Mouse (Mus musculus): ENCODE data around the gene D5Ertd579e. TPM values are rescaled to one million over a fixed set of nuclear protein-coding genes. Genes with fewer than 3 reads are reported as not detected.

Gene D5Ertd579e
- polyA plus RNA-seq (2016; fragmentation: Nextera tagmentation; extraction: Ambion mirVana), result 25.7 and 28.5 TPM in 2 replicates

DNA sequence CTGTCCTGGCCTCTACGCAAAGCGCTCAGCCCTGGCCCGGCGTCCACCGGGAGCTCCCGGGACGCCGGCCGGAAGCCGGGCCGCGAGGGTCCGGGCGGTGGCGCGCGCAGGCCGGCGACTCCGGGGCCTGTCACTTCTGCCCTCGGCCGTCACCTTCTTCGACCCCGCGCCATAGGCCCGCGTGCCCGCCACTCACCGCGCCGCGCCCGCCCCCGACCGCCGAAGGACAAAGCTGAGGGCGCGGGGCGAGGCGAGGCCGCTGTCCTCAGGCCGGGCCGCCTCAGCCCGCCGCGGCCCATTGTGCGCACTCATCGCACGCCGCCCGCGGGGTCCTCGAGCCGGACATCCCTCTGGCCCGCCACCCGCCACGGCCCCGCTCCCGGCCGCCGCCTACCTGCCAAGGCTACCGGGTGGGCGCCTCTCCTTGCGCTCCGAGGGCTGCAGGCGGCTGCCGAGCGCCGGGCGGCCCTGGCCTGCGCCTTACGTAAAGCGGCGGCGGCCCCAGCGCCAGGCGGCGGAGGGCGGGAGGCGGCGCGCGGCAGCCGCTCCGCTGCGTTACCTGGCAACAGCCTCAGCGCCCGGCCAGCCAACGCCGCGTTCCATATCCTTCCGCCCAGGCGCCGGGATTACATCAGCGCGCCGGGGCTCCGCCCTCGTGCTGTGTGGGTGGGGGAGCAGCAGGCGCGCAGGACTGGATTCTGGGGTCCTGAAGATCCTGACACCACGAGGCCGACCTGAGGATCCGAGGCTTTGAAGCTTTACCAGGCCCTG lies at the start of gene D5Ertd579e:
Gene D5Ertd579e (minus strand): TSS at position 564 of the 771 bp plus-strand sequence.
- Histone ChIP-seq H3K4me3 (peak within 1 kb of the TSS; percentile 86), H3K36me3 (replicated peaks) (peaks cover 17% of the 10 kb centered on the region; the same call in 1 of the 2 replicates), H3K27me3 (replicated peaks; ENCODE audit: low read depth, poor library complexity, severe bottlenecking) (no peaks in the 10 kb centered on the region), H3K9me3 (no peaks in the 10 kb centered on the region), H3K4me1 (peaks cover 28% of the 10 kb centered on the region), H3K27ac (replicated peaks) (peak within 1 kb of the TSS; percentile 95)
- peak; percentile 94 for DNase-seq (ENCODE audit: low spot score)
- under 1% methylated on average over 104 of the region's 104 CpGs for WGBS

DNA sequence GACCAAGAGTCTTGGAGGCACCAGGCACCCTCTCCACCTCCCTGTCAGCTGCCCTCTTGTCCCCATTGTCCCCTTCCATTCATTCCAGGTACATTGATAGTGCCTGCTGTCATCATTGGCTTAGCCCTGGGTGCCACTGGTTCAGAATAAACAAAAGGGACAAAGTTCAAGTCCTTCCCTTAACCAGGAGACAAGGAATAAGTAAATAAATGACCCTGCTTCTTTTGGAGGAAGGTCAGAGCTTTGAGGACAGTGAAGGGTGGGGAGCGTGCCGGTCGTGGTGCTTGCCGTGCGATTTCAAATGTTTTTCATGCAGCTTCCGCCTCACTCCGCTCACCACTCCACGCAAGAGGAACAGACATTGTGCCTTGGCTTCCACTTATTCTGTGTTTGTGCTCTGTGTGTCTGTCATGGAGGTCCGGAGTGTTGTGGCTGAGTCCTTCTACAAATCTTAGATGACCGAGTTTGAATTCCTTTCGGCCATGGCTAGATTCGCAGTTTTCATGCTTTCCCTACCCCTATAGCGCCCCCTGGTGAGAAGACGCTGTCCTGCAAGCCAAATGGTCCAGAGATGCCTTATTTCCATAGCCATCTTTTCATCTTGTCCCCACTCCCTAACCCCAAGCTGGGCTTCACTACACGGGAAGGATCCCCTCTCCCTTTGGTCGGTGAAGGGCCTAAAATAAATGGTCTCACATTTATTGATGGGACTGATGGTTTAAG lies 46.5 kb upstream of the D5Ertd579e start:
- Histone ChIP-seq H3K27ac (replicated peaks) (no peak overlapping the region), H3K9me3 (no peaks in the 10 kb centered on the region), H3K27me3 (replicated peaks; ENCODE audit: low read depth, poor library complexity, severe bottlenecking) (no peaks in the 10 kb centered on the region), H3K4me1 (peaks cover 25% of the 10 kb centered on the region), H3K36me3 (replicated peaks) (0 out of 2 replicates have a peak, but pooled peaks cover 3% of the 10 kb centered on the region), H3K4me3 (no peak overlapping the region)
- peak; percentile 84 for DNase-seq (ENCODE audit: low spot score)
- 44% methylated on average over 16 of the region's 16 CpGs for WGBS

DNA sequence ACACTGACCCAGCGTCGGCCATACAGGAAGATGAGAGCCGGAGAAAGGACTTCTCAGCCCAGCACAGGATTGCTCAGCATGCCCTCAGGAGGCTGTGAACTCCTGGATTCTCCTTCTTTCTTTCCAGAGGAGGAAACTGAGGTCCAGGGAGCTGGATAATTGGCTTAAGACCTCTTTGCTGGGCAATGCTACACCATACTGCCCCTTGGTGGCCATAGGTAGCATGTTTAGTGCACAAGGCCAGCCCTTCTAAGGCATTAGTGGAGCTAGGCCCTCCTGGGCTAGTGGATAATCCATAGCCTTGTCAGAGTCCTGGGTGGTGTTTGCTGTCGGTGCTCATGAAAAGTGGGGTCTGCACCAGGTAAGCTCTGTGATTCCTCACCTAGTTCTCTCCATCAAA lies 44.0 kb upstream of the D5Ertd579e start:
- DNase-seq (ENCODE audit: low spot score), result no peak
- Histone ChIP-seq H3K27ac (replicated peaks) (no peak overlapping the region), H3K27me3 (replicated peaks; ENCODE audit: low read depth, poor library complexity, severe bottlenecking) (no peaks in the 10 kb centered on the region), H3K4me1 (peaks cover 18% of the 10 kb centered on the region), H3K36me3 (replicated peaks) (no peaks in the 10 kb centered on the region), H3K9me3 (no peaks in the 10 kb centered on the region), H3K4me3 (no peak overlapping the region)
- 62% methylated on average over 4 of the region's 4 CpGs for WGBS

DNA sequence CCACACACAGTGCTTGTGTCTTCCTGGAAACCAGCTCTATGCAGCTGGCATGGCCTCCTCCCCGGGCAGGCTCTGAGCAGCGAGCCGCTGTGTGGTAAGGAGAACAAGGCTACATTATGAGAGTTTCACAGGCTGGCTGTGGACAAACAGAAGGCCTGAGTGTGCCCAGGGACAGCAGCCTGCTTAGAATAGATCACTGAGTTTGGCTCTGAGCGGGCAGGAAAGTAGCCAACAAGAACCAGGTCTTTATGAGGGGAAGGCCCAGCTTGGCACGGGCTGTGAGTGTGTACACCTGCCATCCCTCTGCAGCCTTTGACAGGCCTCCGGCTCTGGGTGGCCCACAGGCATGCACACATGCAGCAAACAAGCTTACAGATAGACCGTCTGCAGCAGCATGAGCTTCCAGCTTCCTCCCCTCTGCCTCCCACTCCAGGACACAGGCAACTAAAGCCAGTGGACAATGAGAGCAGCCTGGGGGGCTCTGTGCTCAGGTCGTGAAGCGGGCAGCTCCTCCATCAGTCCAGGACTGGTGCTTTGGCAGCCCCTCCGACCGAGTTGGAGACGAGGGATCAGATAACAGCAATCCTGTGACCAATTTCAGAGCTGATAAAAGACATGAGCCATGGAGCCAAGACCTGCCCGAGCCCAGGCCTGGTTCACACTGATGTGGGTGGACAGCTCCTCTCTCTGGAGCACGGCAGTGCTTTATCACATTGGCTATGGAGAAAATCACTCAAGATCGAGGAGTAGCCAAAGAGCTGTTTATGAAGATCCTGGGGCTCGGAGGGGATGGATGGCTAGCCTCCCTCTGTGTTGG lies 43.2 kb upstream of the D5Ertd579e start:
- H3K4me1 ChIP-seq, result peaks cover 18% of the 10 kb centered on the region
- H3K27me3 ChIP-seq (replicated peaks; ENCODE audit: low read depth, poor library complexity, severe bottlenecking), result no peaks in the 10 kb centered on the region
- H3K36me3 ChIP-seq (replicated peaks), result no peaks in the 10 kb centered on the region
- no peak for DNase-seq (ENCODE audit: low spot score)
- H3K4me3 ChIP-seq, result no peak overlapping the region
- 57% methylated on average over 16 of the region's 16 CpGs for WGBS
- H3K9me3 ChIP-seq, result no peaks in the 10 kb centered on the region
- H3K27ac ChIP-seq (replicated peaks), result 0 out of 2 replicates have a peak overlapping the region, but pooled peaks have one; percentile 19

DNA sequence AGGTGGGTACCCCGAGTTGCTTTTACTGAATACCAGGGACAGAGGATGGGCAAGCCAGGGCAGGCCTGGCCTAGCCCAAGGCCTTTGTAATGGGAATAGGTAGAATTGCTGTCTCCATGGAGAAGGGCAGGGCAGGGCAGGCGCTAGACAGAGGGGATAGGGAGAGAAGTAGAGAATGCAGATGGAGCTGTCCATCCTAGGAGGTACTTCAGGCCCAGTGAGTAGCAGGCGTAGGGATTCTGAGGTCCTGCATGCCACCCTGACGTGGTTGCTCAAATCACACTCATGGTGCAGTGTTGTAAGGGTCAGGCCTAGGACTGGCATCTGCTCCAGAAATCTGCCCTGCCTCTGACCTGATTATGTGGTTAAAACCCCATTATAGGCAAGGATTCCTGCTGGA lies 41.9 kb upstream of the D5Ertd579e start:
- 61% methylated on average over 4 of the region's 4 CpGs for WGBS
- no peaks in the 10 kb centered on the region for H3K9me3 ChIP-seq
- H3K4me3 ChIP-seq, result no peak overlapping the region
- H3K36me3 ChIP-seq (replicated peaks), result no peaks in the 10 kb centered on the region
- H3K27me3 ChIP-seq (replicated peaks; ENCODE audit: low read depth, poor library complexity, severe bottlenecking), result no peaks in the 10 kb centered on the region
- H3K4me1 ChIP-seq, result peaks cover 18% of the 10 kb centered on the region
- no peak overlapping the region for H3K27ac ChIP-seq (replicated peaks)
- DNase-seq (ENCODE audit: low spot score), result no peak

DNA sequence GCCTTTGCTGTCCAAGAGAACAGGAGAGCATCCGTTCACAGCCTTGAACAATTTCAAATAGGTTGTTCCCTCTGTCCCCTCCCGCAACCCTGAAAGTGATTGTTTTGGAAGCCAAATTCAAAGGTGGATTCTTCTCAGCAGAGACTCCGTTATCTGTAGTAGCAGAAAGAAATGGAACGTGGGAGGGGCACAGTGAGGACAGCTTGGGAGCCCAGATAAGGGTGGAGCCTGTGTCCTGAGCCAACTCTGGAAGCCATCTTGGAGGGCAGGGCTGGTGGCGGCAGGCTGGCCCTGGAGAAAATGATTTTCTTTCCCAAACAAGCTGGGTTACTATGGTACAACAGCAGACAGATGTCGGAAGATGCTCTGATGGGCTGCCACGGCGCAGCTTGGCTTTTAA lies 40.2 kb upstream of the D5Ertd579e start:
- Histone ChIP-seq H3K4me3 (no peak overlapping the region), H3K36me3 (replicated peaks) (no peaks in the 10 kb centered on the region), H3K27ac (replicated peaks) (no peak overlapping the region), H3K4me1 (peaks cover 22% of the 10 kb centered on the region), H3K27me3 (replicated peaks; ENCODE audit: low read depth, poor library complexity, severe bottlenecking) (no peaks in the 10 kb centered on the region), H3K9me3 (no peaks in the 10 kb centered on the region)
- no peak for DNase-seq (ENCODE audit: low spot score)
- WGBS, result 78% methylated on average over 8 of the region's 8 CpGs

DNA sequence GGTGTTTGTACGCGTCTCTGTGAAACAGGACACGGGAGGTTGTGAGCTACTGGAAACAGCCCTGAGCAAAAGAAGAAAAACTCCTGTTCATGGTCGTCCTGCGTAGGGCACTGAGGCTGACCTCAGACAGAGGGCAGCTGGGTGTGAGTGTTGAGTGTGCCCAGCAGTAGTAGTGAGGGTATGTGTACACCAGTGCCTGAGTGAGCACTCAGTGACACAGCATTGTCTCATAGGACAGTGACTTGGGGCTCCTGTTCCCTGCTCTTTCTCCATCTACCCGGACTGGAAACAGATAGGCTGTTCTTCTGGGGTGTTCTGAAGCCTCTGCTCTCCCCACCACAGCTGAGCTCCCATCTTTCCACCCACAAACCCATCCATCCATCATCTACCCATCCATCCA lies 39.3 kb upstream of the D5Ertd579e start:
- 82% methylated on average over 6 of the region's 6 CpGs for WGBS
- H3K27ac ChIP-seq (replicated peaks), result no peak overlapping the region
- H3K4me3 ChIP-seq, result no peak overlapping the region
- no peaks in the 10 kb centered on the region for H3K27me3 ChIP-seq (replicated peaks; ENCODE audit: low read depth, poor library complexity, severe bottlenecking)
- H3K4me1 ChIP-seq, result peaks cover 22% of the 10 kb centered on the region
- no peak for DNase-seq (ENCODE audit: low spot score)
- H3K36me3 ChIP-seq (replicated peaks), result no peaks in the 10 kb centered on the region
- H3K9me3 ChIP-seq, result no peaks in the 10 kb centered on the region

DNA sequence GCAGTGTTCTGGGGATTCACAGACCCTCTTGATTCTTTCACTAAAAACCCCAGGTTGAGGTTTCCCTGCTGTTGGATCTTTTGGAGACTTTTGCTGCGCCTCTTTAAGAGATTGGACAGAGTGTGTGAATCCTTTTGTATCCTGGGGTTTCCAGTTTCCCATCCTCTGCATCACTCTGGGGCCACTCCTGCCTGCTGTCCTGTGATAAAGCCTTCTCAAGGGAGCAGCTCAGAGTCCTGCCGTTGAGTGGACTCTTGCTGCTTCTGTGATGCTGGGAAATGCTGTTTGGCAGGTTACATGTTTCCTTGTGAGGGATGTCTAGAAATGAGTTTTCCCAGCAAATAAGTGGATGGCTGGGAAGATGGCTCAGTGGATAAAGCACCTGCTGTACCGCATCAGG lies 37.6 kb upstream of the D5Ertd579e start:
- no peak overlapping the region for H3K27ac ChIP-seq (replicated peaks)
- WGBS, result 75% methylated on average over 3 of the region's 3 CpGs
- no peaks in the 10 kb centered on the region for H3K9me3 ChIP-seq
- no peak for DNase-seq (ENCODE audit: low spot score)
- no peaks in the 10 kb centered on the region for H3K27me3 ChIP-seq (replicated peaks; ENCODE audit: low read depth, poor library complexity, severe bottlenecking)
- H3K4me1 ChIP-seq, result peaks cover 21% of the 10 kb centered on the region
- no peaks in the 10 kb centered on the region for H3K36me3 ChIP-seq (replicated peaks)
- no peak overlapping the region for H3K4me3 ChIP-seq

GRCm38 (mm10) chr5:36731901-36732652 lies 36.3 kb upstream of the D5Ertd579e start:
- H3K27me3 ChIP-seq (replicated peaks; ENCODE audit: low read depth, poor library complexity, severe bottlenecking), result no peaks in the 10 kb centered on the region
- peaks cover 16% of the 10 kb centered on the region for H3K4me1 ChIP-seq
- WGBS, result 66% methylated on average over 7 of the region's 7 CpGs
- no peak overlapping the region for H3K27ac ChIP-seq (replicated peaks)
- no peak overlapping the region for H3K4me3 ChIP-seq
- H3K9me3 ChIP-seq, result no peaks in the 10 kb centered on the region
- DNase-seq (ENCODE audit: low spot score), result no peak
- H3K36me3 ChIP-seq (replicated peaks), result no peaks in the 10 kb centered on the region

- 69% methylated on average over 3 of the region's 3 CpGs for WGBS
- Histone ChIP-seq H3K36me3 (replicated peaks) (no peaks in the 10 kb centered on the region), H3K27me3 (replicated peaks; ENCODE audit: low read depth, poor library complexity, severe bottlenecking) (no peaks in the 10 kb centered on the region), H3K27ac (replicated peaks) (no peak overlapping the region), H3K4me1 (peaks cover 23% of the 10 kb centered on the region), H3K9me3 (no peaks in the 10 kb centered on the region), H3K4me3 (no peak overlapping the region)
- DNase-seq (ENCODE audit: low spot score), result no peak
Measured at GRCm38 (mm10) chr5:36730689-36731088, 34.9 kb upstream of the D5Ertd579e start.

DNA sequence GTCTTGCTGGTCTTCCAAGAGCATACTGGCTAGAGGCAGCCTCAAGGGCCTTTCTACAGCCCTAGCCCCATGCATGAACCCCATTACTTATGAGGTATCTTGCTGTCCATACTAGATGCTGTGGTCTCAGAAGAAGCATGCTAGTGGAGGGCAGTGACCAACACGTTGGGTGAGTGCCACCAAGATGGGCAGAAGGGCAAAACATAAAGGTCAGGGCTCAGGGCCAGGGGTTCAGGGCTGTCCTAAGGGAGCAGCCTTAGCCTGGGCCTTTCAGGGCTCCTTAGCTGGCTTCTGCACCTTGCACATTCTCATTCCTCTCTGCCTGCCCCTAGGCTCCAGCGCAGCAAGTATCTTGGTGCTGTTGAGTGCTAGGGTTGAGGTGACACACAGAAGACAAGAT lies 34.1 kb upstream of the D5Ertd579e start:
- 90% methylated on average over 2 of the region's 2 CpGs for WGBS
- Histone ChIP-seq H3K27ac (replicated peaks) (no peak overlapping the region), H3K36me3 (replicated peaks) (no peaks in the 10 kb centered on the region), H3K27me3 (replicated peaks; ENCODE audit: low read depth, poor library complexity, severe bottlenecking) (no peaks in the 10 kb centered on the region), H3K4me3 (no peak overlapping the region), H3K9me3 (no peaks in the 10 kb centered on the region), H3K4me1 (peaks cover 23% of the 10 kb centered on the region)
- DNase-seq (ENCODE audit: low spot score), result no peak

- peak overlapping the region; percentile 19; the same call in 1 of the 2 replicates for H3K27ac ChIP-seq (replicated peaks)
- DNase-seq (ENCODE audit: low spot score), result no peak
- H3K4me1 ChIP-seq, result peaks cover 26% of the 10 kb centered on the region
- no peak overlapping the region for H3K4me3 ChIP-seq
- no peaks in the 10 kb centered on the region for H3K27me3 ChIP-seq (replicated peaks; ENCODE audit: low read depth, poor library complexity, severe bottlenecking)
- H3K36me3 ChIP-seq (replicated peaks), result no peaks in the 10 kb centered on the region
- WGBS, result 76% methylated on average over 4 of the region's 4 CpGs
- no peaks in the 10 kb centered on the region for H3K9me3 ChIP-seq
Measured at GRCm38 (mm10) chr5:36729086-36729473, 33.3 kb upstream of the D5Ertd579e start.

Data from embryonic facial prominence, embryonic 10.5 days (tissue).